Mouse (Mus musculus) E14TG2a.4 (cell line): ENCODE results near the gene Ppp4c.

Experiments
- CTCF ChIP-seq: conservative IDR thresholded peaks from 2 replicates; pipeline ENCODE4 v1.5.1; 2014; ENCODE audit warnings: low read length
- NANOG ChIP-seq: IDR thresholded peaks from 2 replicates; pipeline ENCODE4 v1.6.1; 2014; ENCODE audit warnings: borderline replicate concordance, low read length, mixed read lengths
- POU5F1 ChIP-seq: IDR thresholded peaks from 2 replicates; pipeline ENCODE4 v1.6.1; 2014; ENCODE audit warnings: low read length, borderline replicate concordance

DNA sequence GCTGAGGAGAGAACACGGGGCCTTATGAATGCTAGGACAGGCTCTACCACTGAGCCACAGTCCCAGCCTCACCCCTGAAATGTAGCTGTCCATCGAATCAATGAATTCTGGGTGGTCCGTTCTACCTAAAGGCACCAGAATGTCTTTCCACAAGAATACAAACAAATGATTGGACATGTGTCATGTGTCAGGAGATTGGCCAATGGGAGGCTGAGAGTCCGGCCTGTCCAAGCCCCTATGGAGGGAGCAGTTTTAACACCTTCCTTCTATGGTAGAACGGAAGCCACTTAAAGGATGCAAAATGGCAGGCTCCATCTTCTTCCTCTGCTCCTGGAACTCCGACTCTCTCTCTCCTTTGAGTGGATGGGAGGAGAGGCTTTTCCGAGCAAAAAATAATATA is 25.3 kb upstream of the Ppp4c start:
- TF ChIP-seq CTCF: no peak
- TF ChIP-seq POU5F1: no peak
- no peak for TF ChIP-seq NANOG
